Mouse (Mus musculus) c-Kit-positive CD71-negative TER-119-negative erythroid progenitor cells, embryonic 14.5 days (primary cell): ENCODE measurements at regions not wholly inside any gene's neighbourhood (a gene's known extent, or its start where the extent isn't known, plus 50 kb on each side); places are given as distances from the start of the nearest gene placed in this dataset.

Source experiments
- DNase-seq: peaks from one replicate; pipeline ENCODE4 v3.0.0-alpha.2; 2013; ENCODE audit warnings: low read depth

GRCm38 (mm10) chr9:96419151-96419550, 54.9 kb upstream of the Atp1b3 start:
- no peak for DNase-seq

- peak; percentile 22 for DNase-seq
Observed at GRCm38 (mm10) chr9:96415873-96416570, 51.8 kb upstream of the Atp1b3 start.
